23 mouse cellular contexts compared by ENCODE assay signal in the genomic region with DNA sequence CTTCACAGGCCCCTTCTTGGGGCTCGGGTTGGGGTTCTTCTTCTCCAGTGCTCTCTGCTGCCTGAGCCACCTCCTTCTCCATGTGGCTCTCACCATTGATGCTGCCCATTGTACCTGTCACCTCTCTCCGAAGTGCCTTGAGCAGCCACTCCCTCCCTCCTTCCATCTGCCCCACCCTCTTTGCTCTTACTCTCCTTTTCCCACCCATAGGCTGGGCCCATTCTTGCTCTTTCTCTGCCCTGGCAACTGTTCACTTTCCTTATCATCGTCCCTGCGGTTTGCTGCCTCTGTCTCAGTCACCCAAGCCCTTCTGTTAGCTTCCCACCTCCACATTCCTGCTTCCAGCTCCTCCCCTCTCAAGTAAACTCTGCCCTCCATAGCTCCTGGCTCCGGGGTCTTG. TPM values are rescaled to one million over a fixed set of nuclear protein-coding genes. Genes with fewer than 3 reads are reported as not detected.
DNase-seq lines count a peak whose midpoint lies in the region; ATAC-seq and TF ChIP-seq lines count a peak whose summit lies in the region.
"Had no signal": no experiment of that assay in that cellular context is flagged by ENCODE, and none has a peak within 500 bp of the region (broad histone marks: within the 10 kb centered on the region; RNA-seq: fewer than 3 reads in every experiment).

No protein-coding gene starts in this region.

- no peaks in the 10 kb centered on the region for H3K36me3 ChIP-seq in heart, embryonic 10.5 days
- H3K36me3 ChIP-seq in intestine, embryonic 14.5 days (ENCODE audit: control insufficient read depth, insufficient read depth, low read length), result no peaks in the 10 kb centered on the region
- no peaks in the 10 kb centered on the region for H3K36me3 ChIP-seq in intestine, embryonic 15.5 days
- H3K36me3 ChIP-seq in E14TG2a.4 (ENCODE audit: insufficient read depth, low read length), result no peaks in the 10 kb centered on the region
- H3K36me3 ChIP-seq: embryonic facial prominence, embryonic 15.5 days; forebrain, embryonic 10.5 days; hindbrain, embryonic 15.5 days had no signal

- ATAC-seq in intestine, embryonic 14.5 days (replicated peaks; ENCODE audit: low FRiP score, low TSS enrichment, low read depth), result 0 out of 2 replicates have a peak, but pooled peaks have one; percentile 27
- ATAC-seq in intestine, embryonic 15.5 days, result no peak
- ATAC-seq: CD4-positive, CD25-positive, alpha-beta regulatory T cell, adult 4 months; forebrain, embryonic 14.5 days had no signal

- H3K9ac ChIP-seq in intestine, embryonic 14.5 days (ENCODE audit: low read length), result no peak overlapping the region
- no peak overlapping the region for H3K9ac ChIP-seq in intestine, embryonic 15.5 days
- H3K9ac ChIP-seq: embryonic facial prominence, embryonic 15.5 days; hindbrain, embryonic 15.5 days had no signal

- H3K4me1 ChIP-seq in heart, embryonic 10.5 days, result peaks cover 16% of the 10 kb centered on the region
- no peaks in the 10 kb centered on the region; the same call in 1 of the 2 replicates for H3K4me1 ChIP-seq in intestine, embryonic 14.5 days (replicated peaks; ENCODE audit: control insufficient read depth, insufficient read depth, low read length)
- H3K4me1 ChIP-seq in intestine, embryonic 15.5 days (replicated peaks), result no peaks in the 10 kb centered on the region
- peaks cover 58% of the 10 kb centered on the region for H3K4me1 ChIP-seq in E14TG2a.4 (replicated peaks; ENCODE audit: low read depth, low read length)
- H3K4me1 ChIP-seq: hindbrain, embryonic 15.5 days had no signal

- no peak overlapping the region for H3K27ac ChIP-seq in heart, embryonic 10.5 days
- no peak overlapping the region for H3K27ac ChIP-seq in intestine, embryonic 14.5 days (ENCODE audit: low read depth)
- no peak overlapping the region for H3K27ac ChIP-seq in intestine, embryonic 15.5 days
- H3K27ac ChIP-seq: embryonic facial prominence, embryonic 15.5 days; forebrain, embryonic 10.5 days; heart, adult 2 months; hindbrain, embryonic 15.5 days had no signal

- 0 out of 2 replicates have a peak overlapping the region, but pooled peaks have one; percentile 15 for H3K4me3 ChIP-seq in heart, embryonic 10.5 days
- no peak overlapping the region for H3K4me3 ChIP-seq in intestine, embryonic 14.5 days (ENCODE audit: low read depth, low read length)
- no peak overlapping the region for H3K4me3 ChIP-seq in intestine, embryonic 15.5 days (replicated peaks)
- H3K4me3 ChIP-seq in E14TG2a.4 (replicated peaks; ENCODE audit: low read length), result peak overlapping the region; percentile 57
- H3K4me3 ChIP-seq: embryonic facial prominence, embryonic 15.5 days; erythroblast, embryonic 14.5 days; forebrain, embryonic 10.5 days; heart, adult 2 months; hindbrain, embryonic 15.5 days had no signal

- TF ChIP-seq CTCF in E14TG2a.4 (conservative IDR thresholded peaks at IDR 0.05; ENCODE audit: low read length), result no peak

- no peaks in the 10 kb centered on the region for H3K9me3 ChIP-seq in heart, embryonic 10.5 days
- no peaks in the 10 kb centered on the region for H3K9me3 ChIP-seq in intestine, embryonic 14.5 days (ENCODE audit: control insufficient read depth, low read length)
- H3K9me3 ChIP-seq in intestine, embryonic 15.5 days, result no peaks in the 10 kb centered on the region
- no peaks in the 10 kb centered on the region for H3K9me3 ChIP-seq in E14TG2a.4 (ENCODE audit: low read length)
- H3K9me3 ChIP-seq: embryonic facial prominence, embryonic 15.5 days; forebrain, embryonic 10.5 days; hindbrain, embryonic 15.5 days had no signal

- H3K4me2 ChIP-seq in intestine, embryonic 14.5 days (ENCODE audit: low read length), result no peak overlapping the region
- H3K4me2 ChIP-seq in intestine, embryonic 15.5 days (replicated peaks), result no peak overlapping the region
- H3K4me2 ChIP-seq: embryonic facial prominence, embryonic 15.5 days; hindbrain, embryonic 15.5 days had no signal

- 18% methylated on average over 5 of the region's 5 CpGs for WGBS in heart, embryonic 10.5 days
- 24% methylated on average over 5 of the region's 5 CpGs for WGBS in intestine, embryonic 14.5 days
- WGBS in intestine, embryonic 15.5 days, result 18% methylated on average over 5 of the region's 5 CpGs

- 0 out of 2 replicates have a peak, but pooled peaks cover 3% of the 10 kb centered on the region for H3K27me3 ChIP-seq in heart, embryonic 10.5 days (ENCODE audit: insufficient read depth, poor library complexity, severe bottlenecking)
- no peaks in the 10 kb centered on the region for H3K27me3 ChIP-seq in intestine, embryonic 14.5 days (replicated peaks; ENCODE audit: control insufficient read depth, insufficient read depth, low read length)
- H3K27me3 ChIP-seq in intestine, embryonic 15.5 days (replicated peaks), result no peaks in the 10 kb centered on the region
- peaks cover 8% of the 10 kb centered on the region for H3K27me3 ChIP-seq in E14TG2a.4 (ENCODE audit: insufficient read depth, low read length)
- H3K27me3 ChIP-seq: embryonic facial prominence, embryonic 15.5 days; hindbrain, embryonic 15.5 days had no signal

- DNase-seq in heart, embryonic 10.5 days (ENCODE audit: low spot score), result no peak
- no peak for DNase-seq in heart, adult 11 months
- DNase-seq in intestine, embryonic 14.5 days (ENCODE audit: low spot score), result no peak
- peak; percentile 33 for DNase-seq in ZHBTc4 (ENCODE audit: low read depth, low spot score)
- DNase-seq in frontal cortex, postnatal 14 days (ENCODE audit: low spot score in 2 of 2), result no peak
- no peak for DNase-seq in kidney, adult 18-20 months
- DNase-seq: adrenal gland, postnatal 14 days; B cell, adult 2 months; cerebellum, adult 11-12 months; cerebellum, adult 9-10 months; cerebellum, postnatal 36 days; gastrocnemius, postnatal 36 days; heart, adult 2 months; heart, postnatal 36 days; kidney, adult 11 months had no signal

RNA-seq across cellular contexts. Expression of a gene that starts 25.4 kb away (rescaled TPM):
- 5.0 and 10.4 TPM in 2 replicates for polyA plus RNA-seq in heart, embryonic 10.5 days (2016; fragmentation: Nextera tagmentation; extraction: Ambion mirVana)
- 8.7 and 10.5 TPM in 2 replicates for polyA plus RNA-seq in intestine, embryonic 14.5 days (2014; fragmentation: Nextera tagmentation; extraction: Ambion mirVana)
- 5.0 and 5.5 TPM in 2 replicates for polyA plus RNA-seq in intestine, embryonic 15.5 days (2015; fragmentation: Nextera tagmentation; extraction: Ambion mirVana)
- polyA plus RNA-seq: CD4-positive, CD25-positive, alpha-beta regulatory T cell, adult 4 months; erythroblast, embryonic 14.5 days had no signal

Comparison
In these comparisons a context has a peak if more than half of its experiments do, and no peak if none do; other contexts are left out.
1. H3K4me3 ChIP-seq: peak in heart, embryonic 10.5 days (single experiment) and E14TG2a.4 (single experiment); none in intestine, embryonic 14.5 days (single experiment) and intestine, embryonic 15.5 days (single experiment).